Mouse (Mus musculus): ENCODE data around the gene Tbc1d2b.

Tbc1d2b gene

GRCm38 (mm10) chr9:90263340-90263679 lies 7.3 kb downstream of the Tbc1d2b start:
- no peak for DNase-seq

- no peak for DNase-seq
These were observed 7.8 kb downstream of the Tbc1d2b start for GRCm38 (mm10) chr9:90262591-90263339.

GRCm38 (mm10) chr9:90262063-90262462 lies 8.5 kb downstream of the Tbc1d2b start:
- peak in 1 of 2 experiments; percentile 1 for DNase-seq

GRCm38 (mm10) chr9:90260600-90261375 lies 9.8 kb downstream of the Tbc1d2b start:
- DNase-seq = no peak

- no peak for DNase-seq
These were observed 10.5 kb downstream of the Tbc1d2b start for GRCm38 (mm10) chr9:90260079-90260478.

- peak; percentile 56 to 66 for DNase-seq
These were observed 11.1 kb downstream of the Tbc1d2b start for GRCm38 (mm10) chr9:90259400-90259950.

- DNase-seq = no peak
These were observed 12.7 kb downstream of the Tbc1d2b start for GRCm38 (mm10) chr9:90257754-90258531.

GRCm38 (mm10) chr9:90257220-90257619 lies 13.4 kb downstream of the Tbc1d2b start:
- DNase-seq = no peak

GRCm38 (mm10) chr9:90255844-90256405 lies 14.7 kb downstream of the Tbc1d2b start:
- no peak for DNase-seq

- DNase-seq = no peak
These were observed 17.4 kb downstream of the Tbc1d2b start for GRCm38 (mm10) chr9:90253181-90253580.

- no peak for DNase-seq
These were observed 19.4 kb downstream of the Tbc1d2b start for GRCm38 (mm10) chr9:90250964-90251750.

GRCm38 (mm10) chr9:90250141-90250775 lies 20.3 kb downstream of the Tbc1d2b start:
- no peak for DNase-seq

GRCm38 (mm10) chr9:90249036-90249435 lies 21.6 kb downstream of the Tbc1d2b start:
- no peak for DNase-seq

- DNase-seq = no peak
These were observed 22.3 kb downstream of the Tbc1d2b start for GRCm38 (mm10) chr9:90248326-90248725.

- DNase-seq = peak; percentile 46 to 64
These were observed 23.3 kb downstream of the Tbc1d2b start for GRCm38 (mm10) chr9:90247316-90247715.

GRCm38 (mm10) chr9:90245781-90246180 lies 24.8 kb downstream of the Tbc1d2b start:
- no peak for DNase-seq

GRCm38 (mm10) chr9:90245206-90245605 lies 25.4 kb downstream of the Tbc1d2b start:
- DNase-seq = no peak

GRCm38 (mm10) chr9:90244301-90245151 lies 26.1 kb downstream of the Tbc1d2b start:
- no peak for DNase-seq

GRCm38 (mm10) chr9:90242855-90243254 lies 27.7 kb downstream of the Tbc1d2b start:
- DNase-seq = peak; percentile 67 to 77

GRCm38 (mm10) chr9:90242291-90242690 lies 28.3 kb downstream of the Tbc1d2b start:
- no peak for DNase-seq

Data from thymus, postnatal 36 days (tissue).